Mouse (Mus musculus): ENCODE measurements around the gene Trim66. TPM values are rescaled to one million over a fixed set of nuclear protein-coding genes. Genes with fewer than 3 reads are reported as not detected.

Trim66 gene
- polyA plus RNA-seq, 1 experiment from 2014 or later = 0.38 TPM

DNA sequence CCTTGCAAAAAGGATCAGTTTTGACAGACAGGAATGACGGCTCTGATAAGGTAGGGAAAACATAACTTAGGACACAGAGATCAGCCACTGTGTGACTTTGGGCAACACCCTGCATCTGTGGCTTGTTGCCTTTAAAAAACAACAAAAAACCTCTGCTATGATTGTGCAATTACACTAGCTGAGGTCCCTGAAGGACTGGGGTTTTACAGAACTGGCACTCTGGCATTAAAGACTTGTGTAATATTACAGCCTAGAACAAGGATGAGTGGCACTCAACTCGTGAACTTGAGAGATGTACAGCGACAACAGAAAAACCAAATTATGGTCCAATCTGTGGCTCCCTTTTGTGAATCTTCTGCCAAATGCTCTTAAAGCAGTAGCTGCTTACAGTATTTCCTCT, 16.8 kb upstream of the Trim66 start:
- H3K4me3 ChIP-seq (ENCODE audit: low read depth, low read length) = no peak overlapping the region
- no peak overlapping the region for H3K4me2 ChIP-seq (ENCODE audit: low read length)
- DNase-seq (ENCODE audit: low spot score) (no peak), ATAC-seq (no peak)
- H3K9me3 ChIP-seq (replicated peaks; ENCODE audit: control insufficient read depth, low read length) = no peaks in the 10 kb centered on the region
- no peaks in the 10 kb centered on the region for H3K27me3 ChIP-seq (replicated peaks; ENCODE audit: control insufficient read depth, insufficient read depth, low read length)
- H3K27ac ChIP-seq (ENCODE audit: low read depth, low read length) = no peak overlapping the region
- H3K9ac ChIP-seq (ENCODE audit: low read length) = no peak overlapping the region
- WGBS = 85% methylated on average over 3 of the region's 3 CpGs
- peaks cover 62% of the 10 kb centered on the region for H3K36me3 ChIP-seq (ENCODE audit: control insufficient read depth, insufficient read depth, low read length)
- H3K4me1 ChIP-seq (ENCODE audit: control insufficient read depth, insufficient read depth, low read length) = peaks cover 8% of the 10 kb centered on the region

DNA sequence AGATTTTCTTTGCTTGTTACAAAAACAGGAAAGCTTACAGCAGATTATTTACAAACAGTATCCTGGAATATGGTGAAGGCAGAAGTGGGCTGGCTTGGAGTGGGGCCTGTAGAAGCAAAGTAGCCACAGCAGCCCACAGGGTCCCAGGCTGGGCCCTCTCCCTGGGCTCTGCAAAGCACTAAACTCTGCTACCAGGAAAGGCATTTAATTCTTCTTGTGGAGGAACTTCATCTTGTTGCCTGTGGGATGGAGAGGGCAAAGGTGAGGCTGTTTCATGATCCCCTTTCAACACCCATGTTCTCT, 16.5 kb upstream of the Trim66 start:
- Histone ChIP-seq H3K4me1 (ENCODE audit: control insufficient read depth, insufficient read depth, low read length) (peaks cover 8% of the 10 kb centered on the region), H3K4me3 (ENCODE audit: low read depth, low read length) (no peak overlapping the region), H3K27ac (ENCODE audit: low read depth, low read length) (no peak overlapping the region), H3K9me3 (replicated peaks; ENCODE audit: control insufficient read depth, low read length) (no peaks in the 10 kb centered on the region), H3K4me2 (ENCODE audit: low read length) (no peak overlapping the region), H3K9ac (ENCODE audit: low read length) (no peak overlapping the region), H3K36me3 (ENCODE audit: control insufficient read depth, insufficient read depth, low read length) (peaks cover 62% of the 10 kb centered on the region), H3K27me3 (replicated peaks; ENCODE audit: control insufficient read depth, insufficient read depth, low read length) (no peaks in the 10 kb centered on the region)
- DNase-seq (ENCODE audit: low spot score) (no peak), ATAC-seq (no peak)

DNA sequence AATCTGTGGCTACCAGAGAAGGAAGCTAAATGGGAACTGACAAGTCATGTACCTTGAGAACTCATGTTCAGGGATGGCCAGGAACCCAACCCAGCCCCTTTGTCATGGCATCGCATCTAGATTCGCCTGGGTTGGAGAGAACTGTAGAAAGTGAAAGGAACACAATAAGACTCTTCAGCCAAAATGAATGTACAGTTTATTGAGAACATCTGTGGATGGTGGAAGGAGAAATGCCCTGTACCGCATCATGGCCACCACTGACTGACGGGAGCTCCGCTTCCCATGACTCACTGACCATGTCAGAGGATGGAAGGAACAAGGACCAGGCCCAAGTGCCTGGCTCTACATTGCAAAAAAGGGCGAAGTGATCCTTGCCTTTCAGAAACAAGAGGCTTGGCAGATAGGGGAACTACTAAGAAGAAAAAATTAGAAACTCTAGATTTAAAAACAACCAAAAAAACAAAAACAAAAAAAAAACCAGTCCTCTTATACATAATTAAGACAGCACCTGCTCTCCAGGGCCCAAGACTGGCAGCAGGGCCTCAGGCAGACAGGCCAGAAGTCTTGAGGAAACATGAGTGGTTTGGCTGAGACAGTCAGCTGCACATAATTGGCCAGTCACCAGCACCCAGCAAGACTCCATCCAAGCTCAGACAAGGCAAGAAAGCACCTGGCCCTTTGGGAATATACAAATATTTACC, 16.0 kb upstream of the Trim66 start:
- WGBS = 73% methylated on average over 6 of the region's 6 CpGs
- peak; percentile 16 for DNase-seq (ENCODE audit: low spot score)

DNA sequence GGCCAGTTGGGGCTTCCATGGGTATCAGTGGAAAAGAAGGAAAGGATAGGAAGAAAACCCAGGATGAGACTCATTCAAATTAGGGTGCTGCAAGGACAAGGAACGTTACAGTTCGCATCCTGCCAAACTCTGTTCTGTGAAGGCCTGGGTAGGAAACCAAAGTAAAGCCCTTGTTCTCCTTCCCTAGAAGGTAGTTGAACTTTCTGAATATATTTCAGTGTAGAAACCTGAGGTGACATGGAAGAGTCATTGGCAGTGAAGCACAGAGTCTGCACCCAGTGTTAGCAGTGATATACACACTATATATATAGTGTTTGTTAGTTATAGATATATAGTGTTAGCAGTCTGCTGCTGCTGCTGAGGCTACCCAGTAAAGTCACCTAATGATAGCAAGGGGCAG, 15.4 kb upstream of the Trim66 start:
- no peak for DNase-seq (ENCODE audit: low spot score)
- peaks cover 10% of the 10 kb centered on the region for H3K4me1 ChIP-seq (ENCODE audit: control insufficient read depth, insufficient read depth, low read length)
- H3K36me3 ChIP-seq (ENCODE audit: control insufficient read depth, insufficient read depth, low read length) = peaks cover 62% of the 10 kb centered on the region
- H3K9me3 ChIP-seq (replicated peaks; ENCODE audit: control insufficient read depth, low read length) = no peaks in the 10 kb centered on the region
- no peak for ATAC-seq
- H3K9ac ChIP-seq (ENCODE audit: low read length) = no peak overlapping the region
- H3K27ac ChIP-seq (ENCODE audit: low read depth, low read length) = peak overlapping the region; percentile 39
- H3K4me3 ChIP-seq (ENCODE audit: low read depth, low read length) = no peak overlapping the region
- H3K27me3 ChIP-seq (replicated peaks; ENCODE audit: control insufficient read depth, insufficient read depth, low read length) = no peaks in the 10 kb centered on the region
- 60% methylated on average over 2 of the region's 2 CpGs for WGBS
- H3K4me2 ChIP-seq (ENCODE audit: low read length) = no peak overlapping the region

More for the DNA sequence above, 16.0 kb upstream of the Trim66 start:
- peaks cover 62% of the 10 kb centered on the region for H3K36me3 ChIP-seq (ENCODE audit: control insufficient read depth, insufficient read depth, low read length)
- H3K4me3 ChIP-seq (ENCODE audit: low read depth, low read length) = no peak overlapping the region
- no peak overlapping the region for H3K4me2 ChIP-seq (ENCODE audit: low read length)
- no peak overlapping the region for H3K9ac ChIP-seq (ENCODE audit: low read length)
- H3K9me3 ChIP-seq (replicated peaks; ENCODE audit: control insufficient read depth, low read length) = no peaks in the 10 kb centered on the region
- H3K4me1 ChIP-seq (ENCODE audit: control insufficient read depth, insufficient read depth, low read length) = peaks cover 8% of the 10 kb centered on the region
- ATAC-seq = no peak
- no peaks in the 10 kb centered on the region for H3K27me3 ChIP-seq (replicated peaks; ENCODE audit: control insufficient read depth, insufficient read depth, low read length)
- peak overlapping the region; percentile 39 for H3K27ac ChIP-seq (ENCODE audit: low read depth, low read length)

DNA sequence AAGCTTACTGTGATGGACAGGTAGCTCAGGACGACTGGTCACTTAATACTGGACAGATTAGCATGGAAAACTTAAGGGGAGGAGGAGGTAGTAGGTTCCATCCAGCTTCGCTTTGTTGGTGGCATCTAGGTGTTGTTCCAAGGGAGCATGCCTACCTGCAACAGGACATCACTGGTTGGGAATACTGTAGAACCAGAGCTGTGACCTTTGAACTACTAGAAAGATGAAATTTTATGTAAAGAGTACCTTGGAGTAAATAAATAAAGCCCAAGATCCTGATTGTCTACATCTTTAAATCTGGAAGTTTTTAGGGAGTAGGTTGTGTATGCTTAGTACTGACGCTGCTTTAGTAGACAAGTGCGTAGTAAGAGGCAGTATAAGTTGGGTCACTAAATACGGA, 14.2 kb upstream of the Trim66 start:
- 79% methylated on average over 5 of the region's 5 CpGs for WGBS
- H3K4me1 ChIP-seq (ENCODE audit: control insufficient read depth, insufficient read depth, low read length) = peaks cover 16% of the 10 kb centered on the region
- H3K4me3 ChIP-seq (ENCODE audit: low read depth, low read length) = no peak overlapping the region
- no peaks in the 10 kb centered on the region for H3K27me3 ChIP-seq (replicated peaks; ENCODE audit: control insufficient read depth, insufficient read depth, low read length)
- no peaks in the 10 kb centered on the region for H3K9me3 ChIP-seq (replicated peaks; ENCODE audit: control insufficient read depth, low read length)
- no peak overlapping the region for H3K27ac ChIP-seq (ENCODE audit: low read depth, low read length)
- no peak overlapping the region; the same call in 1 of the 2 replicates for H3K9ac ChIP-seq (ENCODE audit: low read length)
- H3K4me2 ChIP-seq (ENCODE audit: low read length) = no peak overlapping the region
- peaks cover 62% of the 10 kb centered on the region for H3K36me3 ChIP-seq (ENCODE audit: control insufficient read depth, insufficient read depth, low read length)
- no peak for DNase-seq (ENCODE audit: low spot score)
- ATAC-seq = no peak

DNA sequence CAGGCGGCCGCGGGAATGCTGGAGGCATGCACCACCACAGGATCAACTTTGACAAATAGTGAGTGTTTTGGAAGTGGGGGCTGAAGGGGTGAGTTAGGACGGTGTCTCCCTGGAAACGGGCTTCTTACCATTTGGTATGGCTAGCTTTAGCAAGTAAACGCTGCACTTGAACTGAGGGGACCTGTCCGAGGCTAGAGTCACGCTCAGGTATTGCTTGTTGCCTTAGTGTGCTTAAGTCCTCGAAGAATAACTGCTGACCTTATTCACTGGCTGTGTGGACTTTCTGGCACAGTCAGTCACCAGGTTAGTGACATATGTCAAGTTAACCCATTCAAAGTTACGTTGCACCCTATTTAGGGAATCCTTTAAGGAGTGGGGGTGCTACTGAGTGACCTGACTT, 12.0 kb upstream of the Trim66 start:
- ATAC-seq (no peak), DNase-seq (ENCODE audit: low spot score) (no peak)
- no peak overlapping the region for H3K27ac ChIP-seq (ENCODE audit: low read depth, low read length)

DNA sequence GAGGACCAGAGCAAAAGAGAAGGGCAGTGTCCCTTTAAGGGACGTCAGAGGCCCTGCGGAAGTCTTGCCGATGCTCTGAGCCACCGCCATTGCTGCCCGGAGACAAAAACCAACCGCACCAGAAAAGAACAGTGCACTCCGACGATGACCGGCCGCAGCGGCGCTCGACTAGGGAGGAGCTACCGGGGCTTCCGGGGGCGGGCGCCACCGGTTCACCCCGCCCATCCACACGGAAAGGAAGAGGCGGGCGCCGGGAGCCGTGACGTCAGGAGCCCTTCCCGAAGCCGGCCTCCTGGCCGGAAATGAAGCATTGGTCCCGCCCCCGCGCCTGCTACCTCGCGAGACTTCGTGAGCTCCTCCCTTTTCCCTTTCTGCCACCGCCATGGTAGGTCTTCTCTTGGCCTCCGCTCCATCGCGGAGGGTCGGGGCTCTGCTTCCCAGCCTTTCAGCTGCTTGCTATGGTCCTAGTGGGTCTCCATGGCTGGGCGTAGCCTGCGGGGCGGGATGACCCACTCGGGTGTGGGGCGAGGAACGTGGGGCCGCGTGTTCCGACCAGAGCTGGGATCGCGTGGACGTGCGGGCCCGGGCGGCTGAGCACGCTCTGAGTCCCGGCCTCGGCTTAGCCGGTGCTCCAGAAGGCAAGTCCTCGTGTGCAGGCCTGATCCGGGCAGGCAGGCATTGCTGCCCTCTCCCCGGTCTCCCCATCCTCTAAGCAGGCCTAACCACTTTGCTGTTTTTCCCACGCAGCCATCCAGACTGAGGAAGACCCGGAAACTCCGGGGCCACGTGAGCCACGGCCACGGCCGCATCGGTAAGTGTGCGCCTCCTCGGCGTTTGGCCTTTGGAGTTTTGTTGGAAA, 11.1 kb upstream of the Trim66 start, which contains the start of gene Rpl27a:
Gene Rpl27a (plus strand): TSS at position 310 of the 859 bp plus-strand sequence.
- DNase-seq (ENCODE audit: low spot score) (peak; percentile 99), ATAC-seq (peak; percentile 95)
- peak within 1 kb of the TSS; percentile 93 for H3K27ac ChIP-seq (ENCODE audit: low read depth, low read length)
- no peaks in the 10 kb centered on the region for H3K27me3 ChIP-seq (replicated peaks; ENCODE audit: control insufficient read depth, insufficient read depth, low read length)
- peaks cover 16% of the 10 kb centered on the region for H3K4me1 ChIP-seq (ENCODE audit: control insufficient read depth, insufficient read depth, low read length)
- H3K9me3 ChIP-seq (replicated peaks; ENCODE audit: control insufficient read depth, low read length) = no peaks in the 10 kb centered on the region
- H3K9ac ChIP-seq (ENCODE audit: low read length) = peak within 1 kb of the TSS; percentile 98
- H3K4me3 ChIP-seq (ENCODE audit: low read depth, low read length) = peak within 1 kb of the TSS; percentile 99
- peaks cover 38% of the 10 kb centered on the region for H3K36me3 ChIP-seq (ENCODE audit: control insufficient read depth, insufficient read depth, low read length)
- under 1% methylated on average over 72 of the region's 72 CpGs for WGBS
- H3K4me2 ChIP-seq (ENCODE audit: low read length) = peak within 1 kb of the TSS; percentile 86

More for the DNA sequence above, 12.0 kb upstream of the Trim66 start:
- Histone ChIP-seq H3K4me1 (ENCODE audit: control insufficient read depth, insufficient read depth, low read length) (peaks cover 16% of the 10 kb centered on the region), H3K36me3 (ENCODE audit: control insufficient read depth, insufficient read depth, low read length) (peaks cover 45% of the 10 kb centered on the region), H3K4me2 (ENCODE audit: low read length) (peak overlapping the region; percentile 86), H3K9ac (ENCODE audit: low read length) (peak overlapping the region; percentile 98), H3K9me3 (replicated peaks; ENCODE audit: control insufficient read depth, low read length) (no peaks in the 10 kb centered on the region), H3K4me3 (ENCODE audit: low read depth, low read length) (peak overlapping the region; percentile 99), H3K27me3 (replicated peaks; ENCODE audit: control insufficient read depth, insufficient read depth, low read length) (no peaks in the 10 kb centered on the region)
- WGBS = 4% methylated on average over 10 of the region's 10 CpGs

DNA sequence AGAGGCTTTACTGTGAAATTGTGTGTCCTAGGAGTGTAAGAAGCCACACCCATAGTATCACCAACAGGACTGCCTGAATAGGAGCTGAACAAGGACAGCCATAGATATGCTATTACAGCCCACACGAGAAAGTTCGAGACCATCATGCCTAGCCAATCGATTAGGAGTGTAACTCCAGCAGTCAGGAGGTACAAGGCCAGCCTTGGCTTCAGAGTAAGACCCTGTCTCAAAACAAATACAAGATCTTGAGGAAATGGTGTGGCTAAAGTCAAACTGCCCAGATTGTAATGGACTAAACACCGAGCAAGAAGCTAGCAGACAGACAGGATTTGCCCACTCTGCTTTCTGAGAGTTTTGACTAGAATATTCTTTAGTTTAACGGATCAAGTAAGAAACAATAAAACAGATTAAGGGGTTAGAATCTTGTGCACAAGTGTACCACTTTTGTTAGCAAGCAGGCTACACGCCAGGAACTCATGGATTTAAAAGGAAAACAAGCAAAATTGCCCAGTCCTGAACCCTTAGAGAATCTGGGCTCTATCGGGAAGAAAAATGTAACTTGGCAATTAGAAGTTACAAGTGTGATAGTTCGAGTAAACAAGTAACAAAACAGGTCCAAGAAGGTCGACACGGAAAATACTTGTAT, 10.2 kb upstream of the Trim66 start:
- peak overlapping the region; percentile 99 for H3K4me3 ChIP-seq (ENCODE audit: low read depth, low read length)
- peaks cover 29% of the 10 kb centered on the region for H3K36me3 ChIP-seq (ENCODE audit: control insufficient read depth, insufficient read depth, low read length)
- peak overlapping the region; percentile 93 for H3K27ac ChIP-seq (ENCODE audit: low read depth, low read length)
- no peaks in the 10 kb centered on the region for H3K9me3 ChIP-seq (replicated peaks; ENCODE audit: control insufficient read depth, low read length)
- WGBS = 19% methylated on average over 10 of the region's 10 CpGs
- peaks cover 16% of the 10 kb centered on the region for H3K4me1 ChIP-seq (ENCODE audit: control insufficient read depth, insufficient read depth, low read length)
- no peak for DNase-seq (ENCODE audit: low spot score)
- no peak for ATAC-seq
- peak overlapping the region; percentile 98 for H3K9ac ChIP-seq (ENCODE audit: low read length)
- H3K27me3 ChIP-seq (replicated peaks; ENCODE audit: control insufficient read depth, insufficient read depth, low read length) = no peaks in the 10 kb centered on the region
- peak overlapping the region; percentile 71 for H3K4me2 ChIP-seq (ENCODE audit: low read length)

Measured in forebrain, embryonic 14.5 days (tissue).